Mouse (Mus musculus) megakaryocyte, embryonic 14.5 days (primary cell): ENCODE data around the gene Vmn1r80. TPM values are rescaled to one million over a fixed set of nuclear protein-coding genes. Genes with fewer than 3 reads are reported as not detected.
"Not testable (repeated sequence)": the region's sequence is repeated elsewhere in the genome, so short reads cannot be mapped to it uniquely, and the experiment has no call there.

Experiments used
- H3K27me3 ChIP-seq: replicated peaks from 2 replicates; pipeline ENCODE3; 2012; ENCODE audit warnings: inconsistent platforms
- H3K36me3 ChIP-seq: replicated peaks from 2 replicates; pipeline ENCODE3; 2012; ENCODE audit warnings: low read length, inconsistent platforms, mixed read lengths
- H3K4me1 ChIP-seq: 2 replicates; pipeline ENCODE4 v1.6.1; 2012; ENCODE audit warnings: inconsistent platforms
- H3K4me3 ChIP-seq: replicated peaks from 2 replicates; pipeline ENCODE3; 2012; ENCODE audit warnings: moderate library complexity, mild to moderate bottlenecking, inconsistent platforms
- H3K9me3 ChIP-seq: 2 replicates; pipeline ENCODE4 v1.6.1; 2012; ENCODE audit warnings: inconsistent platforms
- FLI1 ChIP-seq: IDR thresholded peaks from 2 replicates; pipeline ENCODE4 v1.6.1; 2012; ENCODE audit warnings: low read length, inconsistent platforms, mixed read lengths
- GATA1 ChIP-seq: IDR thresholded peaks from 3 replicates; pipeline ENCODE4 v1.6.1; 2012; ENCODE audit warnings: mixed read lengths, low read length, inconsistent platforms, borderline replicate concordance
- polyA plus RNA-seq: library from polyadenylated mRNA; stranded (reverse); fragments of >175 nt; gene quantifications from 2 replicates; pipeline ENCODE4 v1.2.3, GENCODE M21; 2012; ENCODE audit warnings: low replicate concordance; ENCODE audit not compliant: insufficient read depth

The Vmn1r80 gene
- 0.03 TPM in 1 of 2 replicates, not detected in the other for polyA plus RNA-seq

DNA sequence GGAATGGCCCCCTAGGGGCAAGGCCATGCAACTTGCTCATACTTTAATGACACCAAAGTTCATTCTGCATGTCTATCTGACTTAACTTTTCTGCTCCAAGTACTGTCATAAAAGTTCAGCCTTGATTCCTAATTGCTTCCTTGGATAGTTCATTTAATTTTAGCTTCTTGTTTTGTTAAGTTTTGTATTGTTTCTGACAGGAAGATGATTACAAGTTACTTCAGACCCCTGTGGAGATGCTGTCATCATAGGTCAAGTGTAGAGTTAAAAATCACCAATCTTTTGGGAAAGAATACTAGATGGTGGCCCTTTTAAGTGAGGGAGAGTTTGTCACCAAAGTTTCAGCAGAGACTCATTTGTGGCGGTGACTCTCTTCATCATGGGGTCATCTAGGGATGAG, at the start of gene Vmn1r80:
Vmn1r80 (plus strand) TSS at position 301 of the 400 bp plus-strand sequence.
- H3K4me3 ChIP-seq, result no peak within 1 kb of the TSS
- H3K4me1 ChIP-seq, result no peaks in the 10 kb centered on the region
- H3K27me3 ChIP-seq, result no peaks in the 10 kb centered on the region
- no peaks in the 10 kb centered on the region for H3K36me3 ChIP-seq
- no peaks in the 10 kb centered on the region; the same call in 1 of the 2 replicates for H3K9me3 ChIP-seq
- TF ChIP-seq GATA1 (no peak), FLI1 (no peak)

DNA sequence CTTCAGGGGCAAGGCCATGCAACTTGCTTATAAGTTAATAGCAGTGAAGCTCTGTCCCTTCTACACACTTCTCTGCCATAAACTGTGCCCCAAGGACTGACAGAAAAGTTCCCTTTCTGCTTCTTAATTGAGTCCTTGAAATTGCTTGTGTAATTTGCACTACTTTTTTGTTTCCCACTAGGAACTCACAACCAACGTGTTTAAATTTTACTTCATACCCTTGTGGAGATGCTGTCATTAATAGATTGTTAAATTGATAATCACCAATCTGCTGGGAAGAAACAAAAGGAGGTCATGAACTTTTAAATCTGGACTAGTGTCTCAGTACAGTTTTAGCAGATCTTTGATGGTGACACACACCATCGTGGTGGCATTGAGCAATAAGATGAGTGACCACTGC, 39.1 kb upstream of the Vmn1r80 start, which contains the start of gene Vmn1r78:
Vmn1r78 (plus strand) TSS at position 301 of the 400 bp plus-strand sequence.
- H3K4me1 ChIP-seq, result no peaks in the 10 kb centered on the region
- no peak for TF ChIP-seq GATA1
- TF ChIP-seq FLI1, result no peak
- no peaks in the 10 kb centered on the region for H3K27me3 ChIP-seq
- no peak within 1 kb of the TSS for H3K4me3 ChIP-seq
- H3K36me3 ChIP-seq, result no peaks in the 10 kb centered on the region
- no peaks in the 10 kb centered on the region for H3K9me3 ChIP-seq

DNA sequence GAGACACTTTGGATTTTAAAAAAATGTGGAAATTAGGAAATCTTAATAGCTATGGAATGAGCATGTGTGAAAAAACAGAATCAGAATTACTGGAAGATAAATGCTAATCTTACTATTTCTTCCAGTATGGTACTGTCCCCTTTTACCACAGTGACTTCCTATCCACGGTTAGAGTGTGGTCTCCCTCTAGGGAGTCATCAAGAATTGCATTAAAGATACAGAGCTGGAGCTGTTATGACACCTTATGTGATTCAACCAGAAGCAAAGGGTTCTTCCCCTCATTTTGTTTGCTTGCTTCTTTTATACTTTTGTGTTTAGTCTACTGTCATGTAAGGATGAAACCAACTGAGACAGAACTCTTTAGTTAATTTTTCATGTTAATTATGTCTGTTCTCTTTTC, 32.6 kb upstream of the Vmn1r80 start:
- H3K4me1 ChIP-seq, H3K36me3 ChIP-seq, H3K9me3 ChIP-seq, H3K4me3 ChIP-seq, H3K27me3 ChIP-seq: not testable (repeated sequence)

DNA sequence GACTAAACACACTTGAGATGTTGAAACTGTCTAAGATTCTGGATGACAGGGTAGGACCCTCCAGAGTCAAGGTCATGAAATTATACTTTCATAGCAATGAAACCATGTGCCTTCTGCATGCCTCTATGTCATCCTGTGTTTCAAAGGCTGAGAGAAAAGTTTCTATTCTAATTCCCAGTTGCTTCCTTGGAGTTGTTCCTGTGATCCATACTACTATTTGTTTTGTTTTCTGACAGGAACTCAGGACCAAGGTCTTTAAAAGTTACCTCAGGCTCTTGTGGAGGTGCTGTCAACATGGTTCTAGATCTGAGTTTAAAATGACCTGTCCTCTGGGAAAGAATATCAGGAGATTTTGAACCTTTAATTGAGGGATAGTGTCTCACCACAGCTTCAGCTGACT, 18.1 kb upstream of the Vmn1r80 start, which contains the start of gene Vmn1r79:
Vmn1r79 (plus strand) TSS at position 301 of the 400 bp plus-strand sequence.
- not testable (repeated sequence) for H3K4me1 ChIP-seq, H3K9me3 ChIP-seq, H3K27me3 ChIP-seq, H3K4me3 ChIP-seq, H3K36me3 ChIP-seq

DNA sequence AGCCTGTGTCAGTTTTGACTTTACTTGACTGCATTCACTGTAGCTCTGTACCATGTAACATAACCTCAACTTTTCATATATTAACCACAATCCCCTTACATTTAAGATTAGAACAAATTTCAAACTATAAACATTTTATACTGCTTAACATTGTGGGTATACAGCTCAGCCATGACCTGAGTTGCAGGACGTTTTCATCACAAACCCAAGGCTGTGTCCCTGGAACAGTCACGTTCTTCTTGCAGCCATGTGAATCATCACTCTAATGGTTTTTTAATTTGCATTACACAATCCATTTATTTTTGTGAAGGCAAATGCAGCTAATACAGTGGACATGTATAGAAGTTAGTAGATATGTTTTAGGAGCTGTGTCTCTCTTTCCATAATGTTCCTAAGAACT, 16.2 kb upstream of the Vmn1r80 start:
- H3K4me3 ChIP-seq, H3K4me1 ChIP-seq, H3K36me3 ChIP-seq, H3K27me3 ChIP-seq, H3K9me3 ChIP-seq: not testable (repeated sequence)

DNA sequence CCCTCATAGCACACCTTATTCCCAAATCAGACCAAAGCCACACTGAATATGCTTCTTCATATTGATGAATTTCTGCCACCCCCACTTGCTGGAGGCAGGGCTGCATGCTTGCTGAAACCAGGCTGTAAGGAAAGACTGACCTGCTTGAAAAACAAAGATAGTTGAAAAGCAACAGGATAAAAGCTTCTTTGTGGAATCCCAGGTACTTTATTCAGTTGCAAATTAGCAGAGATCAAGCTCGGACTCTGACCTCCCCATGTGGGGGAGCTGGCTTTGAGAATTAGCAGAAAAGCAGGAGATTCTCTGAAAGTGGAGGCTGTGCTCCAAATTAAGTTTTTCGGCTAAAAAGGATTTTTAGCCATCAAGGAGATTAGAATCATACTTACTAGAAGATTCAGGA, 15.1 kb downstream of the Vmn1r80 start:
- TF ChIP-seq GATA1, result no peak
- TF ChIP-seq FLI1, result no peak
- Histone ChIP-seq H3K36me3 (no peaks in the 10 kb centered on the region), H3K27me3 (no peaks in the 10 kb centered on the region), H3K4me1 (no peaks in the 10 kb centered on the region), H3K9me3 (peaks cover 9% of the 10 kb centered on the region; the same call in 1 of the 2 replicates), H3K4me3 (no peak overlapping the region)

Other genes starting within 250 kb of the Vmn1r80 start
- gene Vmn1r77, start 152.5 kb upstream of the Vmn1r80 start, polyA plus RNA-seq, result 0.47 TPM in 1 of 2 replicates, not detected in the other
- not detected in 2 replicates for gene Vmn1r78, start 39.0 kb upstream of the Vmn1r80 start, polyA plus RNA-seq
- gene Vmn1r79, start 18.0 kb upstream of the Vmn1r80 start, polyA plus RNA-seq, result not detected in 2 replicates
- not detected in 2 replicates for gene Vmn1r81, start 79.0 kb downstream of the Vmn1r80 start, polyA plus RNA-seq
- not detected in 2 replicates for gene Vmn1r82, start 111.1 kb downstream of the Vmn1r80 start, polyA plus RNA-seq
- gene Vmn1r83, start 140.2 kb downstream of the Vmn1r80 start, polyA plus RNA-seq, result not detected in 2 replicates
- gene Vmn1r84, start 180.0 kb downstream of the Vmn1r80 start, polyA plus RNA-seq, result 2.0 TPM in 1 of 2 replicates, not detected in the other
- gene Zfp551, start 233.5 kb downstream of the Vmn1r80 start, polyA plus RNA-seq, result not detected in 2 replicates